Mouse (Mus musculus): ENCODE data around the gene Tubg2. TPM values are rescaled to one million over a fixed set of nuclear protein-coding genes. Genes with fewer than 3 reads are reported as not detected.
A peak's percentile ranks its signal among the peaks of the same experiment; 100 is the strongest.
"Not testable (repeated sequence)": the region's sequence is repeated elsewhere in the genome, so short reads cannot be mapped to it uniquely, and the experiment has no call there.

Gene Tubg2
- polyA plus RNA-seq, 1 experiment from 2014 or later, result 60.3 TPM

- Histone ChIP-seq H3K9me3 (ENCODE audit: control insufficient read depth, low read length) (no peaks in the 10 kb centered on the region), H3K4me1 (ENCODE audit: control insufficient read depth, insufficient read depth, low read depth, low read length) (peaks cover 9% of the 10 kb centered on the region), H3K27ac (ENCODE audit: low read depth, low read length) (peak overlapping the region; percentile 14; the same call in 1 of the 2 replicates)
Measured at GRCm38 (mm10) chr11:101148751-101149150, 7.0 kb upstream of the Tubg2 start.

GRCm38 (mm10) chr11:101149178-101150105, 6.3 kb upstream of the Tubg2 start:
- peak; percentile 58 for ATAC-seq
- Histone ChIP-seq H3K36me3 (ENCODE audit: control insufficient read depth, insufficient read depth, low read length) (no peaks in the 10 kb centered on the region), H3K9ac (ENCODE audit: low read depth, low read length) (no peak overlapping the region; the same call in 1 of the 2 replicates), H3K4me3 (ENCODE audit: low read length) (no peak overlapping the region), H3K27ac (ENCODE audit: low read depth, low read length) (peak overlapping the region; percentile 14; the same call in 1 of the 2 replicates), H3K27me3 (replicated peaks; ENCODE audit: control insufficient read depth, insufficient read depth, low read length) (no peaks in the 10 kb centered on the region), H3K4me2 (ENCODE audit: low read length) (no peak overlapping the region), H3K4me1 (ENCODE audit: control insufficient read depth, insufficient read depth, low read depth, low read length) (peaks cover 7% of the 10 kb centered on the region), H3K9me3 (ENCODE audit: control insufficient read depth, low read length) (no peaks in the 10 kb centered on the region)
- WGBS, result 49% methylated on average over 9 of the region's 9 CpGs

More at GRCm38 (mm10) chr11:101148751-101149150, 7.0 kb upstream of the Tubg2 start:
- Histone ChIP-seq H3K36me3 (ENCODE audit: control insufficient read depth, insufficient read depth, low read length) (no peaks in the 10 kb centered on the region), H3K4me2 (ENCODE audit: low read length) (no peak overlapping the region), H3K9ac (ENCODE audit: low read depth, low read length) (no peak overlapping the region), H3K4me3 (ENCODE audit: low read length) (no peak overlapping the region), H3K27me3 (replicated peaks; ENCODE audit: control insufficient read depth, insufficient read depth, low read length) (no peaks in the 10 kb centered on the region)
- no peak for ATAC-seq
- WGBS, result 68% methylated on average over 10 of the region's 10 CpGs

GRCm38 (mm10) chr11:101151063-101151462, 4.6 kb upstream of the Tubg2 start:
- Histone ChIP-seq H3K36me3 (ENCODE audit: control insufficient read depth, insufficient read depth, low read length) (no peaks in the 10 kb centered on the region), H3K4me3 (ENCODE audit: low read length) (no peak overlapping the region), H3K4me1 (ENCODE audit: control insufficient read depth, insufficient read depth, low read depth, low read length) (peaks cover 9% of the 10 kb centered on the region), H3K4me2 (ENCODE audit: low read length) (no peak overlapping the region), H3K27ac (ENCODE audit: low read depth, low read length) (no peak overlapping the region), H3K27me3 (replicated peaks; ENCODE audit: control insufficient read depth, insufficient read depth, low read length) (no peaks in the 10 kb centered on the region), H3K9me3 (ENCODE audit: control insufficient read depth, low read length) (no peaks in the 10 kb centered on the region), H3K9ac (ENCODE audit: low read depth, low read length) (no peak overlapping the region)
- 50% methylated on average over 2 of the region's 2 CpGs for WGBS
- ATAC-seq, result no peak

GRCm38 (mm10) chr11:101152825-101153224, 2.9 kb upstream of the Tubg2 start:
- Histone ChIP-seq H3K4me1 (ENCODE audit: control insufficient read depth, insufficient read depth, low read depth, low read length) (0 out of 2 replicates have a peak, but pooled peaks cover 8% of the 10 kb centered on the region), H3K27ac (ENCODE audit: low read depth, low read length) (no peak overlapping the region), H3K27me3 (replicated peaks; ENCODE audit: control insufficient read depth, insufficient read depth, low read length) (no peaks in the 10 kb centered on the region), H3K9me3 (ENCODE audit: control insufficient read depth, low read length) (no peaks in the 10 kb centered on the region), H3K9ac (ENCODE audit: low read depth, low read length) (no peak overlapping the region), H3K4me3 (ENCODE audit: low read length) (no peak overlapping the region), H3K36me3 (ENCODE audit: control insufficient read depth, insufficient read depth, low read length) (no peaks in the 10 kb centered on the region), H3K4me2 (ENCODE audit: low read length) (no peak overlapping the region)
- 76% methylated on average over 1 of the region's 1 CpGs for WGBS
- no peak for ATAC-seq

- H3K4me1 ChIP-seq (ENCODE audit: control insufficient read depth, insufficient read depth, low read depth, low read length), result 0 out of 2 replicates have a peak, but pooled peaks cover 6% of the 10 kb centered on the region
- H3K9me3 ChIP-seq (ENCODE audit: control insufficient read depth, low read length), result no peaks in the 10 kb centered on the region
- H3K9ac ChIP-seq (ENCODE audit: low read depth, low read length), result no peak overlapping the region
- no peak overlapping the region for H3K27ac ChIP-seq (ENCODE audit: low read depth, low read length)
- H3K4me2 ChIP-seq (ENCODE audit: low read length), result no peak overlapping the region
- H3K27me3 ChIP-seq (replicated peaks; ENCODE audit: control insufficient read depth, insufficient read depth, low read length), result no peaks in the 10 kb centered on the region
- H3K36me3 ChIP-seq (ENCODE audit: control insufficient read depth, insufficient read depth, low read length), result no peaks in the 10 kb centered on the region
- no peak for ATAC-seq
- no peak overlapping the region for H3K4me3 ChIP-seq (ENCODE audit: low read length)
Measured at GRCm38 (mm10) chr11:101154648-101155047, 1.1 kb upstream of the Tubg2 start.

- no peak overlapping the region; the same call in 1 of the 2 replicates for H3K4me3 ChIP-seq (ENCODE audit: low read length)
- 66% methylated on average over 6 of the region's 6 CpGs for WGBS
Measured at GRCm38 (mm10) chr11:101155151-101155550, 556 bp upstream of the Tubg2 start.

GRCm38 (mm10) chr11:101160151-101160550, 4.4 kb downstream of the Tubg2 start:
- not testable (repeated sequence) for H3K27ac ChIP-seq (ENCODE audit: low read depth, low read length); H3K4me1 ChIP-seq (ENCODE audit: control insufficient read depth, insufficient read depth, low read depth, low read length); H3K4me2 ChIP-seq (ENCODE audit: low read length); H3K36me3 ChIP-seq (ENCODE audit: control insufficient read depth, insufficient read depth, low read length); H3K4me3 ChIP-seq (ENCODE audit: low read length); H3K9me3 ChIP-seq (ENCODE audit: control insufficient read depth, low read length); H3K9ac ChIP-seq (ENCODE audit: low read depth, low read length); ATAC-seq
- H3K27me3 ChIP-seq (replicated peaks; ENCODE audit: control insufficient read depth, insufficient read depth, low read length), result peaks cover 23% of the 10 kb centered on the region
- 79% methylated on average over 8 of the region's 10 CpGs for WGBS

More at GRCm38 (mm10) chr11:101155151-101155550, 556 bp upstream of the Tubg2 start:
- no peak for ATAC-seq
- H3K36me3 ChIP-seq (ENCODE audit: control insufficient read depth, insufficient read depth, low read length), result no peaks in the 10 kb centered on the region
- H3K4me2 ChIP-seq (ENCODE audit: low read length), result peak overlapping the region; percentile 68
- 0 out of 2 replicates have a peak, but pooled peaks cover 5% of the 10 kb centered on the region for H3K4me1 ChIP-seq (ENCODE audit: control insufficient read depth, insufficient read depth, low read depth, low read length)
- H3K9me3 ChIP-seq (ENCODE audit: control insufficient read depth, low read length), result no peaks in the 10 kb centered on the region
- H3K9ac ChIP-seq (ENCODE audit: low read depth, low read length), result no peak overlapping the region
- H3K27me3 ChIP-seq (replicated peaks; ENCODE audit: control insufficient read depth, insufficient read depth, low read length), result no peaks in the 10 kb centered on the region
- peak overlapping the region; percentile 87; the same call in 1 of the 2 replicates for H3K27ac ChIP-seq (ENCODE audit: low read depth, low read length)

GRCm38 (mm10) chr11:101160981-101161505, 5.3 kb downstream of the Tubg2 start:
- H3K9ac ChIP-seq (ENCODE audit: low read depth, low read length); H3K4me3 ChIP-seq (ENCODE audit: low read length); H3K36me3 ChIP-seq (ENCODE audit: control insufficient read depth, insufficient read depth, low read length); H3K4me1 ChIP-seq (ENCODE audit: control insufficient read depth, insufficient read depth, low read depth, low read length); H3K9me3 ChIP-seq (ENCODE audit: control insufficient read depth, low read length); ATAC-seq; H3K27ac ChIP-seq (ENCODE audit: low read depth, low read length); H3K4me2 ChIP-seq (ENCODE audit: low read length): not testable (repeated sequence)
- 84% methylated on average over 4 of the region's 8 CpGs for WGBS
- peaks cover 31% of the 10 kb centered on the region for H3K27me3 ChIP-seq (replicated peaks; ENCODE audit: control insufficient read depth, insufficient read depth, low read length)

GRCm38 (mm10) chr11:101161551-101161950, 5.8 kb downstream of the Tubg2 start:
- Histone ChIP-seq H3K4me3 (ENCODE audit: low read length) (no peak overlapping the region), H3K36me3 (ENCODE audit: control insufficient read depth, insufficient read depth, low read length) (peaks cover 8% of the 10 kb centered on the region), H3K27ac (ENCODE audit: low read depth, low read length) (no peak overlapping the region), H3K4me1 (ENCODE audit: control insufficient read depth, insufficient read depth, low read depth, low read length) (peaks cover 3% of the 10 kb centered on the region; the same call in 1 of the 2 replicates), H3K9ac (ENCODE audit: low read depth, low read length) (no peak overlapping the region), H3K4me2 (ENCODE audit: low read length) (no peak overlapping the region), H3K27me3 (replicated peaks; ENCODE audit: control insufficient read depth, insufficient read depth, low read length) (peaks cover 36% of the 10 kb centered on the region), H3K9me3 (ENCODE audit: control insufficient read depth, low read length) (no peaks in the 10 kb centered on the region)
- ATAC-seq, result no peak
- 90% methylated on average over 15 of the region's 15 CpGs for WGBS
